1 mouse cellular context compared by ENCODE assay signal in the genomic region with DNA sequence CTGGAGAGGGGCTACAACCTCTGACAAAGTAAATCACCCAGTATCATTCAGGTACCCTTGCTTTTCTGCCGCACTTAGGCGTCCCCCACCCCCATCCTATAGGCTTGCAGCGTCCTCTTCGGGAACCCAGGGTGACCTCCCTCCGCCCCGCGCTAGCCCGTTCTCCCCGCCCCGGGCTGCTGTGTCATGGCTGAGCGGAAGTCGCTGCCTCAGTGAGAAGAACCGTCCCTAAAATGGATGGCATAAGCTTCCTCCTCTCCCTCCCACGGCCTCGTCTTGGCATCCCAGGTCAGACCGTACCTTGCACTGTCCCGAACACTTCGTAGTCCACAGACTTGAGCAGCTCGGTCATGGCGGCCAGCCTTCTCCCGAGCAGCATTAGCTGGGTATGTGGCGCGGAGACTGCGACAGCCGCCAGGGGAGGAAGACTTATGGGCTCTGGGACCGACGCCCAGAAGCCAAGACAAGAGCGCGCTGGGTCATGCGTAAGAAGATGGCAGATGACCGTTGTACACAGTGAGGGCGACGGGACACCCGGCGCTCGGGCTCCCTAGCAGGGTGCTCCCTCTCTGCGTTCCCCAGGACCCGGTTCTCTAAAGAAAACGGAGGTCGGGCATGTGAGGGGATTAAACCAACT.
A peak's percentile ranks its signal among the peaks of the same experiment; 100 is the strongest.
TF ChIP-seq lines count a peak whose summit lies in the region.

TSS of gene Acyp2 (minus strand) at position 587 of the 637 bp plus-strand sequence.

TF ChIP-seq in MEL, 35 proteins besides CTCF, POLR2A, EP300 and RAD21 (continued from another document):
- TF ChIP-seq E2F4 (IDR thresholded peaks at IDR 0.05; ENCODE audit: borderline replicate concordance, low read depth, low read length) (no peak; the same call in 1 of the 2 replicates), JUND (IDR thresholded peaks at IDR 0.05; ENCODE audit: low read depth, low read length) (no peak), USF1 (IDR thresholded peaks at IDR 0.05; ENCODE audit: low read depth, low read length) (no peak), MYB (IDR thresholded peaks at IDR 0.05; ENCODE audit: low read depth, low read length) (no peak), RCOR1 (IDR thresholded peaks at IDR 0.05; ENCODE audit: low read depth, low read length) (peak; percentile 59; the same call in 1 of the 2 replicates), ZC3H11A (IDR thresholded peaks at IDR 0.05; ENCODE audit: low read depth, low read length) (peak; percentile 55), MEF2A (IDR thresholded peaks at IDR 0.05; ENCODE audit: extremely low read depth, insufficient replicate concordance, low read depth, low read length, poor library complexity, severe bottlenecking) (no peak), SIN3A (IDR thresholded peaks at IDR 0.05; ENCODE audit: low read length) (peak; percentile 13; the same call in 1 of the 2 replicates), NRF1 (IDR thresholded peaks at IDR 0.05; ENCODE audit: insufficient read depth, low read depth, low read length, poor library complexity, severe bottlenecking) (peak; percentile 43; the same call in 1 of the 2 replicates), KAT2A (conservative IDR thresholded peaks at IDR 0.05; ENCODE audit: low read depth, low read length) (no peak; the same call in 1 of the 2 replicates), TBP (IDR thresholded peaks at IDR 0.05; ENCODE audit: low read depth, low read length) (peak; percentile 90), ETS1 (IDR thresholded peaks at IDR 0.05; ENCODE audit: low read depth, low read length) (peak; percentile 77), GABPA (IDR thresholded peaks at IDR 0.05; ENCODE audit: low read depth, low read length) (peak; percentile 93), ELF1 (IDR thresholded peaks at IDR 0.05; ENCODE audit: low read depth, low read length) (peak; percentile 88), CHD1 (IDR thresholded peaks at IDR 0.05; ENCODE audit: low read depth, low read length) (peak; percentile 91), MXI1 (IDR thresholded peaks at IDR 0.05; ENCODE audit: low read depth, low read length) (peak; percentile 29), GATA1 (IDR thresholded peaks at IDR 0.05; ENCODE audit: low read depth, low read length) (no peak), MAFK (IDR thresholded peaks at IDR 0.05; ENCODE audit: borderline replicate concordance, low read depth, low read length) (no peak), MAZ (IDR thresholded peaks at IDR 0.05; ENCODE audit: low read depth, low read length) (peak; percentile 92), ZNF384 (IDR thresholded peaks at IDR 0.05; ENCODE audit: low read depth, low read length) (0 out of 2 replicates have a peak, but pooled peaks have one; percentile 29), ZMIZ1 (IDR thresholded peaks at IDR 0.05; ENCODE audit: low read depth, low read length) (peak; percentile 80), SMC3 (IDR thresholded peaks at IDR 0.05; ENCODE audit: low read depth, low read length) (peak; percentile 46), BHLHE40 (IDR thresholded peaks at IDR 0.05; ENCODE audit: borderline replicate concordance, low read depth, low read length) (no peak), HCFC1 (IDR thresholded peaks at IDR 0.05; ENCODE audit: low read depth, low read length) (peak; percentile 72)
